Mouse (Mus musculus): ENCODE measurements around the gene Neurl1b. TPM values are rescaled to one million over a fixed set of nuclear protein-coding genes. Genes with fewer than 3 reads are reported as not detected.

The Neurl1b gene
- total RNA-seq, 2 experiments from 2014 or later: 11.6 to 12.7 TPM

DNA sequence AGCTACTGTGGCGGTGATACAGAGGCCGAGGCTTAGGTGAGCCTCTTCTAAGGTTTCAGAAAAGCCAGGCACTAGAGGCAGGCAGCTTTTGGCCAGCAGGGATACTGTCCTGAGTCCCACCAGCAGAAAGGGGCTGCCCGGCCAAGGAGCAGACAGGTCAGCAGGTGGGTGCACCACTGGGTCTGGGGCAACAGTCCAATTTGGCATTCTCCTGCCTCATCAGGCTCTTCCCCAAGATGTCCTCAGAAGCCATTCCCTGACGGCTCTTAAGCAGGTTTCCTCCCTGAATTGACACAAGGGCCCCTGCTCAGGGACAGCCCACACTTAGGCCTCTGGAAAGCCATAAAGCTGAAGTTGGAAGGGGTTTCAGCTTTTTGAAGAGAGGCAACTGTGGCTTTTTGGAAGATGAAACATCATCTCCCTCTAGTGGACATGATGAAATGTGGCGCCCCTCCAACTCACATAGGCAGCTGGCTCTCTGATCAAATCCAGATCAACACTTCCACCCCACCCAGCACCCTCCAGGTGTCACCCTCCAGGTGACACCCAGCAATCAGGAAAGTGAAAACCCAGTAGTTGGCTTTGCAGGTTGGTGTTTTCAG, 37.8 kb downstream of the Neurl1b start:
- peak; percentile 78 for DNase-seq

DNA sequence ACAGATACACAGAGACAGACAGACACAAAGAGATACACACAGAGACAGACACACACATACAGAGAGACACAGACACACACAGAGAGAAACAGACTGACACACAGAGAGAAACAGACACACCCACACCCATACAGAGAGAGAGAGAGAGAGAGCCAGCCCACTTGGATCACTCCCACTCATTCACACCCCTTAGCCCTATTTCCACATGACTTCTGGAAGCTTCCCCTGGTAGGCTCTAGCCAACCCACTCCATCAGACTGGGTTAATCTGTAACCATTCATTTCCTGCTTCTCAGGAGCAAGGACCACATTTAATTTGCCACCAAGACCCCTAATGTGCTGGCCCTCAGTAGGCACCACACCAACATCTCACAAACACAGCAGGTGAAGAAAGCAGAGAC, 42.9 kb downstream of the Neurl1b start:
- no peak for DNase-seq

DNA sequence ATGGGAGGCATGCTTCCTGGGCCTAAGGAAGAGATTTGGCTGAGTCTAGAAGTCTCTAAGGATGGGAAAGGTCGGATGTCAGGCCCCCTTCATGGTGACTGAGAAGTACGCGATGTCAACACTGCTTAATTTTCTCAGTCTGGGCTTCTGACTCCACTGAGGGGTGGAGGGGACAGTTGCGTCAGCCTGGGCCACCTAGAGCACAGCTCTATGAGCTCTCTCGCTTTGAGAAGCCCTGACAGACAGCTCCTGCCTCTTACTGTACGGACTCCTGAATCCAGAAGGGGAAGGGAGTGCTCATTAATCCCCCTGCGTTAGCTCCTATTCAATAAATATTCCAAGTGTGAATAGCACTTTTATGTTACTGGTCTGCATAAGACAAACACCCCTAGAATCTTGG, 43.4 kb downstream of the Neurl1b start:
- DNase-seq: no peak

DNA sequence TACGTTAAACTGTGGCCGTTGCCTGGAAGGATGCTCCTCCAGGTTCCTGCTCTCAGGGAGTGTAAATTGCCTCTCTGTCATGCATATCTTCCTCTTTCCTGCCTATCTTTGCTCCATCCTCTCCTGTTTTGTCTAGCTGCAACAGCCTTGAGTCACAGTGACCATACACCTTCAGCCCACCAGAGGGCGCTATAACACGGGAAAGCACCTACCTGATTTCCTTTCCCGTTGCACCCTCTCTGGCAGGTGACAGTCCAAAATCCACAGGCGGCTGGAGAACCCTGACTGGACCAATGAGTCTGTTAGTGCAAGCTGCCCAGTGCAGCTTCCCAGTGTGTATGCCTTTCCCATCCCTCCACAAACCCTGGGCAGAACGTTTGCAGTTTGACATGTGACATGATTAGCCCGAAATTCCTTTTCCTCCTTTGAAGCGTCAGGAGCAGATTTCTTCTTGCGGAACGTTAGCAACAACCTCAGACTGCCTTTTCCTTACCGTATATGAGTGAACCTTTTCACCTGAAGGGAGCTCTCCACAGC, 48.1 kb downstream of the Neurl1b start:
- DNase-seq: peak; percentile 83

DNA sequence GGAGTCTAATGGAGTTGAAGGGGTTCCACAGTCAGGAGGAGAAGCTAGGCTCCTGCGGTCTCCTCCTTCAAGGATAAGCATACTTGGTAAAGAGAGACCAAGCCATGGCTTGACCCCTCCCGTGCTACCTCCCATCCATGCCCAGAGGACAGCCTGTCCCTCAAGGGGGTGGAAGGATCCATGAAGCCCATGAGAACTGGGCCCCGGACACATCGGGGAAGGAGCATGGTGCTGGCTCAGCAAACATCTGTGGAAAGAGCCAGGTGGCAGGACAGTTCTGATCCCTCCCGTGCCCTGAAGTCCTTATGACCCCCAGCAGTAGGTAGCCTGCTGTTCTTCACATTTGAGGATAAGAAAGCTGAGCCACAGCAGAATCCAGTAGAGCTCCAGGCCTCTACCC, 48.8 kb downstream of the Neurl1b start:
- DNase-seq: no peak

DNA sequence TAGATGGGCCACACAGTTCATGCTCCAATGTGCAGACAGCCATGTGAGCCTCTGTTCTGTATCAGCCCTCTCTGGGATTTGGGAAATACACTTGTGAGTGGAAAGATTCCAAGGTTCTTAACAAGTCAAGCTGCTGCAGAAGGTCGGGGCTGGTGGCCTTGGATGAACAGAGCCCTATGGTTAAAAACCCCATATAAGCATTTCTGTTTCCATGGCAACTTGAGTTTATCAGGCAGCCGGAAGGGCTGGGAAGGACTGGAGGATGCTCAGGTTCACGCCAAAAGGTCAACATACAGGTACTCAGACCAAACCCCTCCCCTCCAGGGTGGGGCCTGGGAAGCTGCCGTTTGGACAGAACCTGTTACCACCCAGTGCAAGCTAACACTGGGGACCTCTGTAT, 49.4 kb downstream of the Neurl1b start:
- no peak for DNase-seq

DNA sequence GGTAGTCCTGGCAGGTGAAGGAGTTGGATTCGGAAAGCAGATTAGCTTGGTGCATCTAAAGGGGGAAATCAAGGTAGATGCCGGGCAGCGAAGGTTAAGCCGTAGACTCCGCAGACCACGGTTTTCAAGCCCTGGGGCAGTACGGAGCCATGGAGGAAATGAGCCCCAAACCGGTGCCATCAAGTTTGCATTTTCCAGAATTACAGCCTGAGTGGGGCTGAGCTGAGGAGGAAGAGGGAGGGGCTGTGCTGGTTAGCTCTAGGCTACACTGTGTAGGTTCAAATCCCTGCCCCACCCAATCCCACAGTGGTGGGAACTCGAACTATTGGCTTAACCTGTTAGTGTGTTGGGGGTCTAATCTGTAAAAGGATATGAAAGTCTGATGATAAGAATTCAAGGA, 49.9 kb downstream of the Neurl1b start:
- DNase-seq: no peak

DNA sequence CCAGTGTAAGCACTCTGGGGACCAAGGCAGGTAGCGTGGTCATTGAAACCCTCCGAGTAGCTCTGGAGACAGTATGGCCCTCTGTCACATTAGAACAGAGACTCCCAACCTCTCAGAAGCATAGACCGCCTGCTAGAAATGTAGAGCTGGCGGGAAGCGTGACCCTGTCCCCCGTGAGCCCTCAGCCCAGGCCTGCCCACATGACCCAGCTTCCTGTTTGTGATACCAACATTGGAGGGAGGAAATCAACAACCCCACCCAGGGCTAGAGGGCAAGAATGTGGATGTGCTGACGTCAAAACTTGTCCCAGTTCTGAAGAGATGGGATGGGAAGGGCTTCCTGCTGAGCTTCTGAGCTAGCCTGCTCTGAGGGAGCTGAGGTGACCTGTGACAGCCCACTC, 50.3 kb downstream of the Neurl1b start:
- no peak for DNase-seq

DNA sequence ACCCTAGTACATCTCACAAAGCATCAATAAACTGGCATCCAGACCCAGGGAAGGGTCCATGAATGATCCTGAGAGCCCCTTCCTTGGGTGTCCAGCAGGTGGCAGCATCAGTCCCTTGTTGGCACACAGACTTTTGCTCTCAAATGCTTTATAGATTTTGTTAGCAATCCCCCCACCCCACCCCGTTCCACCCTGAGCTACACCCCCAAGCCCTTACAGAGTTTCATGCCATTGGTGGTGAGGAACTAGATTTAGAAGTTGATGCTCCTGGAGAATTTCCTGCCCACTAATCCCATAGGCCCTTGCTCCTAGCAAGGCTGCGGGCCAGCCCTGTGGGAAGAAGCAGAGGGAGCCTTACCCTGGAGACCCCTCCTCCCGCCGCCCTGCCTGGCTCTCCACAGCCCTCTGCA, 52.1 kb downstream of the Neurl1b start:
- peak; percentile 87 for DNase-seq

DNA sequence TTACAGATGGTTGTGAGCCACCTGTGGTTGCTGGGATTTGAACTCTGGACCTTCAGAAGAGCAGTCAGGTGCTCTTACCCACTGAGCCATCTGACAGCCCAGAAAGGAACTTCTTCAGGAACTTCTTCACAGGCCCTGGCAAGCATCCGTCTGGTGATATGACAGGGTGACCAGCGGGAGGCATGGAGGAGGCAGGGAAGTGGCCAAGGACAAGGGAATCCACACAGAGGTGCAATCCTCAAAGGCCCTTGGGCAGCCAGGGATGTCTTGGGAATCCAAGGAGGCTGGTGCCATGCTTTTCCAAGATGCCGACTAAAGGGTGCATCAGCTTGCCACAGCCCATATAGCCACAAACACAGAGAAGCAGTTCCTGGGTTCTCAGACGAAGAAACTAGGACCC, 53.0 kb downstream of the Neurl1b start:
- no peak for DNase-seq

DNA sequence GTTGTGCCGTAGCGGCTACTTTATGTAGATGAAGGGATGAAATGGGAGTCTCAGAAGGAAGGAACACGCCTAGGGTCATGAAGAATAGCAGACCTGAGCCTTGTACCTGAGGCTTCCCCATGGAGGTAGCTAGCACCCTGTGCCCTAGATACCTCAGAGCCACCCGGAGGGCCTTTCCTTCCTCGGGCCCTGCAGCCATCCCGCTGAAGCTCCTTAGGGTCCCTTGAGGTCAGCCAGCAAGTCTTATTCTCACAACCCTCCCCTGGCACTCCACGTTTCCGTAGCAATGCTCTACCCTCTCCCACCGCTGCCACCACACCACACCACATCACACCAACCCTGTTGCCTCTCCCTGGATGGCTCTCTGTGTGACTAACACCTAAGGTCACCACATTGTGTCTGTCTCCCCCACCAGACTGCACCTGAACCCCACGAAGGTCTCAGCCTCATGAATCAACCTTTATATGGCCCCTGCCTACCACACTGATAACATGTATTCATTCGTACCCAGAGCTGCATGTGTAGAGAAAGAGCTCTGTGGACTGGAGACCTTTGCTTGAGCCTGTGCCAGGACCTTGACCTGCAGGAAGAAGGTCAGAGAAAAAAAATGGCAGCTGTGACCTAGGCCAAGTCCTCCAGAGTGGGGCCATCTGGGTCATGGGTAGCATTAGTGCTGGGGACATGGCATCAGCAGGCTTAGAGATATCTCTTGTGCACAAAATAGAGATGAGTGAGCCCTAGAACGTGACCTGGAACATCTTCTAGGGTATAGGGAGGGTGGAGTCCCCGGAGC, 53.7 kb downstream of the Neurl1b start:
- DNase-seq: no peak

DNA sequence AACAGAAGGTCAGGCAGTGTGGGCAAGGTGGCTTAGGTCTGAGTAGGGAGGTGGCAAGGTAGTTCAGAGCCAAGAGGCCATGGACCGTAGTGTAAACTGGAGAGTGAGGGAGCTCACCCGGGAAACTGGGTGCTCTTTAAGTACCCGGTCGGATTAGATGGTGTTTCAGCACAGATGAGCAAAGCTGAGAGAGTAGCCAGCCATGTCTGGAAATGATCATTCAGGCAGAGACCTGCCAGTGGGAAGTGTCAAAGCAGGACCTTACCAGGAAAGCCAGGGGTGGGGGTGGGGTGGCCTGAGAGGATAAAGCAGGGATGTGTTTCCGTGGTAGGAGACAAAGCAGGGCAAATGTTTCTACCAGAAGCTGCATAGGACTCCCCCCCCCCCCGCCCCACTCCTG, 62.2 kb downstream of the Neurl1b start:
- DNase-seq: no peak

DNA sequence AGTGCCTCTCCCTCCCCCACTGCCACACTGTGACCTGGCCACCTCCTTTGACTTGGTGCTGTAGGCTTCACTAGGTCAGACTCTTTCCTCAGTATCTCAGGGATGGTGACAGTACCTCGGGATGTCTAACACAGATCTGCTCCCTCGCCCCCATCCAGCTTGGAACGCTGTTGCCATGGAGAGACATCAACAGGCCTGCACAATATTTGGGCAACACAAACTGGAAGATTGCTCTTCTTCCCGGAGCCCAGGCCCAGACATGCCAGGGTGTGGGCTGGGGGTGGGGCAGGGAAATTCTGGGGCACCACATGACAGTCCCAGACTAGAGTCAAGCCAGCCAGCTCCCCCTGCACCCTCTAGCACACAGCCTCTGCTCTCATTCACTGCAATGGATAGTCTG, 64.0 kb downstream of the Neurl1b start:
- no peak for DNase-seq

DNA sequence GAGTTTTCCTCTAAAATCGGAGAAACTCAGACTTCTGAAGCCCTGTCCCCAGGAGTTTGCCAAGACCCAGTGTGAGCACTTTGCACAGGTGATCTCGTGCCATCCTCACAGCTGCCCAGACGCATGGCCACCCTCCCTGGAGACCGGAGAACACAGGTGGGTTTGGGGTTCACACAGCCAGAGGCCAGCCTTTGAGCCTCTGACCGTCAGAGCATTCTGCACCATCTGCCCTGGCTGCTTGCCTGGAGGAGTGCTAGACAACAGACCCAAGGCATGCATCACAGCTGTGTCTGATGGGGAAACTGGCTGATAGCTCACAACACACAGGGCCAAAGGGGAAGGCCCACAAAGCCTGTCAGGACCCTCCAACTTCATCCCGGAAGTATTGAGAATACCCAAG, 65.0 kb downstream of the Neurl1b start:
- DNase-seq: peak; percentile 68

DNA sequence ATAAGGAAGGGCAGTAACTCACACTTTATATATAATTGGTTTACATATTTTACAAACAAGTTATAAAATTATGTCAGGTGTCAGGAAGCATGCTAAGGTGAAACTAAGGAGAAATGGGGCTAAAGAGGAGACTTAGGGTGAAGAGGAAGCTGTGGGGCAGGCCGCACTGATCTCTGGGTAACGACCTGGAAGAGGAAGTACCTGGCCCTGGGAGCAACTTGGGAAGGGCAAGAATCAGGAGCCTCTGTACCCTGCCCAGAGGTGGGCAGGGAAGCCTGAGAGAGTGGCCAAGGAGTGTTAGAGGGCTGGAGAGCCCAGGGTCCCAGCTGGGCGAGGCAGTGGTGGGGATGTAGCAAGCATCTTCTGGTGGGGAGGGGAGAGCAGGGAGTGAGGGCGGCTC, 66.3 kb downstream of the Neurl1b start:
- no peak for DNase-seq

DNA sequence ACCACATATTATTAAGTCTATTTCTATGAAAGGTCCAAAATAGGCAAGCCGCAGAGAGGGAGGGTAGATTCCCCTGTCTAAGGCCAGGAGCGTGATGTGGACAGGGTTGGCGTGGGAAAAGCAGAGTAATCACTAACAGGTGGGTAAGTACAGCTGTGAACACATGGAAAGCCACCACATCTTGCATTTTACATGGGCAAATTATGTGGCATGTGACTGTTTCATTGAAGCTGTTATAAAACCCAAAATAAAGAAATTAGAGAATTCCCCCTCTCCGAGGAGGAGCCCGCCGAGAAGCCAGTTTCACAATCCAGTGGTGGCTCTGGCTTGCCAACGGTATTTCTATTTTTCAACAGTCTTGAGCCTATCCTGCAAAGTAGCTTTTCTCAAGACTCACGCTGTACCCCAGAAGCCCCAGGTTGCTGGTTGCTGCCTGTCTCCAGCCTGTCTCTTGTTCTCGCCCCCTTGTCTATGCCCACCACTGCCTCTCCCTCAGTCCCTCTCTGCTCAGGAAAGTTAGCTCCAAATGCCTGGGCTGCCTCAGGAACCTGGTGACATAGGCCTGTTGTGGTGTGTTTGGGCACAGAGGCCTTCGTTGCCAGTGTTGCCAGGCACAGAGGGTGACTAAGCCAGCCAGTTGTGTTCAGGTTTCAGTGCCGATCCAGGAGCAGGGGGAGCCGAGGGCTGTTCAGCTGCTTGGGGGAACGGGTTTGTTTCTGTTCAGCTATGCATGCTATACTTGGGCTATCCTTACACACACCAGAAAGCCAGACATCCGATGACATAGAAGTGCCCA, 70.2 kb downstream of the Neurl1b start:
- DNase-seq: no peak

DNA sequence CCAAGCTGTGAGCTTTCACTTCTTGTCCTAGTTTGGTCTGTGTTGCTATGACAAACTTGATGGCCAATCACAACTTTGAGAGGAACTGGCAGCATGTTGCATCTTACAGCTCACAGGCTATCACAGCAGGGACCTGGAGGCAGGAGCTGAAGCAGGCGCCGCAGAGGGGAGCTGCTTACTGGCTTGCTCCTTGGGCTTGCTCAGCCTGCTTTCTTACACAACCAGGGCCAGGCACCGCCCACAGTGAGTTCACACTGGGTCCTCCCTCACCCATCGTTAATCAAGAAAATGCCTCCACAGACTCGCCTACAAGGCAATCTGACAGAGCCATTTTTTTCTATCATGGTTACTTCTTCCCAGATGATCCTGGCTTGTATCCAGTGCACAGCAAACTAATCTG, 72.6 kb downstream of the Neurl1b start:
- no peak for DNase-seq

DNA sequence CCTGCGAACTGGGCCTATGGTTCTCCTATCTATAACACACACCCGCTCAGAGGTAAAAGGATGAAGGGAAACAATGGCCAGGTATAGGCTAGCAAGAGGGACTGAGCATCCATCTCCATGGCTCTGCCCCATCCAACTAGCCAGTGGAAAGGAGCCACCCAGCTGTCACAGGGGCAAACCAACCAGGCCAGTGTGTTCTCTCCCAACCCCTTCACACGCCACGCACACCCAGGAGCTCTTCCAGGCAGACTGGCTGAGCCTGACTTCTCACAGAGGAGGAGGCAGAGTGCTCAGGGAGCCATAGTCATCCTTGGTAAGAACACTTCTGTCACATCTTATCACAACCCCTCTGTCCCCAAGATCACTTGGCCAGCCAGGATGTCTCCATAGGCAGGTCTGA, 73.3 kb downstream of the Neurl1b start:
- no peak for DNase-seq

DNA sequence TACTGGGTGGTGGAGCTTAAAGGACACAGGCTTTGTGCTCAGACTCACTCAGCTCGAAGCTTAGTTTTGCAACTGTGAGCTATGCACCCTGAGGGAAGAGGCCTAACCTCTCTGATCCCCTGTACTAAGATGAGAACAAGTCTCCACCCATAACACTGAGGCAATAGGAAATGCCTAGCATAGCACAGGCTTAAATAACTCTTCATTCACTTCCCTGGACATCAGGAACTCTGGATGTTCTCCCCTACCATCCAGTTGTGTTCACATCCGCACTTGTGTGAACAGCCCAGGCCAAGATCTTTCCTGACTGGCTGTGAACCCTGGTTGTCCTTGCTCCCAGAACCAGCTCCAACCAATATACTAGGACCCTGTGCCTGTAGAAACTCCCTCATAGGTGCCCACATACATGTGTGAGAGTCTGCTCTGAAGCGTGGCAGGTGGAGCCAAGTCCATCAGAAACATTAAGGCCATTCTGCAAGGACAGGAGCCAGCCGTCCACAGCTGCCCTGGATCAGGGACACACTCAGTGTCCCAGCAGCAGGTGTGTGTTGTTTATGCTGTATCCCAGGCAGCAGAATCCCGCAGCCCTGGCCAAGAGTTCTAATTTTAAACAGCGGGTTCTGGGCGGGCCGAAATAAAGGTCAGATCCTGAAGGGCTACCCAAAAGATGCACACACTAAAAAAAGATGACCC, 74.2 kb downstream of the Neurl1b start:
- DNase-seq: peak; percentile 62

DNA sequence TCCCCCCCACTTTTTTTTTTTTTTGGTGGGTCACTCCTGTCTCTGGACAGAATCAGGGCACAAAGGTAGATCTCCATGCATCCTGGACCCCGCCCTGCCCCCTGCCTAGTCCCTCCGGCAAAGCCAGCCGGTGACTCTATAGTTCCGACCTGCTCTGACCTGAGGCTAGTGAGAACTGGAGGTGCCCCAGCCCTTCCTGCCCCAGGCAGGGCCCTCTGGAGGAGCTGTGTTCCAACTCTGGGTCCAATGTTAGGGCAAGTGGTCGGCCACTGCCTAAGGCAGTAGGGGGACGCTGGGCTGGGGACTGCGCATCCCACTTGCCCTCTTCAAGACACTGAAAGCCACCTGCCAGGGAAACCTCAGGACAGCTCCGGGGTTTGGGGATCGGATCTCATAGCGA, 75.4 kb downstream of the Neurl1b start:
- no peak for DNase-seq

DNA sequence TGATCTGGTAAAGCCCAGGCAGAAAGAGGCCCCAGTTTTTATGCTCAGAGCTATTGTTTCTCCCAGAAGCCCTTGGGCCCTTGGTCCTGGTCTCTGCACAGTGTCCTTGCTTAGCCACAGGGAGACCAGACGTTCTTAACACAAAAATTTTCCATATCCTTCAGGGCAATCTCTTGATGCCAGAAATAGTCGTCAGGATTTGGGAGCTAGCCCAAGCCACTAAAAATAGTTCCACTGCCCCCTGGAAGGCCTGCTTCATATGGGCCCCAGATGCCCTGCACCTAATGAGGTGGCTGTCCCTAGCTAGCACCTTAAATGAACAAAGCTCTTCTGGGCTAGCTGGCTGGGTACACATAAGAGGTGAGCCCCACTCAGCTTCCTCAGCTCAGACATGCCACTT, 76.3 kb downstream of the Neurl1b start:
- no peak for DNase-seq

DNA sequence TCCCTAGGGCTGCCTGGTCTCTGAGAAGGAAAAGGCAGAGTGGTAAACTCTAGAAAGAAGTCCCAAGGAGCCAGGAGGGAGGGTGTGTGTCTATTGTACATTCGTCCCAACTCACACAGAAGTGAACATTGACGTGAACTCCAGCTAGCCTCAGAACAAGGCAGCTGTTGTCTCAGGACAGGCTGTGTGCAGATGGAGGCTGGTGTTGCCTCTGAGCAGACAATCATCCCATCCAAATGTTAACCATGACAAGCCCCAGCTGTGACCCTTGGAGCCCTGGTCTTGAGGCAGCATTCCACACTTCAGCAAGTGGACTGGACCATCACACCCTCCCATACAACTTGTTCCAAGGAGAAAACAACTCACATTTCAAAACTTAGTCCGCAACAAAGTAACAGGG, 77.6 kb downstream of the Neurl1b start:
- DNase-seq: no peak
